Mouse (Mus musculus) intestine, postnatal 0 days (tissue): ENCODE measurements around the gene Abhd17c. TPM values are rescaled to one million over a fixed set of nuclear protein-coding genes. Genes with fewer than 3 reads are reported as not detected.

ENCODE experiments used
- ATAC-seq: fragments of 200-750 bp; cut with Nextera tagmentation; 2 replicates; pipeline ENCODE4 v1.8.0; 2017; ENCODE audit warnings: mild to moderate bottlenecking, moderate TSS enrichment, moderate library complexity
- H3K27ac ChIP-seq: fragments of 300-500 bp; sonication (generic); 2 replicates; pipeline ENCODE4 v1.5.1; 2014; ENCODE audit warnings: mild to moderate bottlenecking, low read depth, low read length, moderate library complexity
- H3K27me3 ChIP-seq: fragments of 300-500 bp; sonication (generic); replicated peaks from 2 replicates; pipeline ENCODE4 v1.6.1; 2014; ENCODE audit warnings: low read length, mixed read lengths; ENCODE audit not compliant: control insufficient read depth, insufficient read depth
- H3K36me3 ChIP-seq: fragments of 300-500 bp; sonication (generic); 2 replicates; pipeline ENCODE4 v1.6.1; 2014; ENCODE audit warnings: mild to moderate bottlenecking, moderate library complexity; ENCODE audit not compliant: control insufficient read depth, insufficient read depth
- H3K4me1 ChIP-seq: fragments of 300-500 bp; sonication (generic); replicated peaks from 2 replicates; pipeline ENCODE4 v1.6.1; 2014; ENCODE audit warnings: antibody characterized with exemption, low read length, mixed read lengths; ENCODE audit not compliant: control insufficient read depth, insufficient read depth
- H3K4me2 ChIP-seq: fragments of 300-500 bp; sonication (generic); replicated peaks from 2 replicates; pipeline ENCODE4 v1.6.1; 2014; ENCODE audit warnings: low read depth, mild to moderate bottlenecking, moderate library complexity
- H3K4me3 ChIP-seq: fragments of 300-500 bp; sonication (generic); 2 replicates; pipeline ENCODE4 v1.5.1; 2014; ENCODE audit warnings: low read depth, low read length
- H3K9ac ChIP-seq: fragments of 300-500 bp; sonication (generic); 2 replicates; pipeline ENCODE4 v1.6.1; 2014; ENCODE audit warnings: mild to moderate bottlenecking, low read depth, low read length
- H3K9me3 ChIP-seq: fragments of 300-500 bp; sonication (generic); 2 replicates; pipeline ENCODE4 v1.6.1; 2016; ENCODE audit warnings: mixed run types; ENCODE audit not compliant: control insufficient read depth
- CTCF ChIP-seq: sonication (generic); IDR thresholded peaks from 2 replicates; pipeline ENCODE4 v1.5.1; 2016; ENCODE audit warnings: low read depth, mild to moderate bottlenecking, control low read depth, antibody characterized with exemption, moderate library complexity
- WGBS: fragments of 180-500 bp; shearing (Covaris S2); extraction: QIAGEN DNeasy Blood & Tissue Kit; methylation state at CpG from one replicate; pipeline ENCODE4 v1.1.7; 2014; 5-methylcytosine and 5-hydroxymethylcytosine counted together
- polyA plus RNA-seq: library from polyadenylated mRNA; unstranded; fragments of >200 nt; fragmentation: Nextera tagmentation; extraction: Ambion mirVana; gene quantifications from 2 replicates; pipeline ENCODE4 v1.2.1, GENCODE M21; 2015

The Abhd17c gene
- polyA plus RNA-seq, 1 experiment from 2014 or later: 203 TPM

- Histone ChIP-seq H3K4me1 (peaks cover 26% of the 10 kb centered on the region), H3K27ac (peak overlapping the region; percentile 89), H3K27me3 (no peaks in the 10 kb centered on the region), H3K9ac (peak overlapping the region; percentile 23; the same call in 1 of the 2 replicates), H3K4me2 (no peak overlapping the region; the same call in 1 of the 2 replicates), H3K9me3 (no peaks in the 10 kb centered on the region), H3K4me3 (no peak overlapping the region), H3K36me3 (peaks cover 7% of the 10 kb centered on the region; the same call in 1 of the 2 replicates)
- TF ChIP-seq CTCF: no peak
- 55% methylated on average over 12 of the region's 12 CpGs for WGBS
- ATAC-seq: no peak
Observed at GRCm38 (mm10) chr7:84119216-84120105, 32.2 kb downstream of the Abhd17c start.

GRCm38 (mm10) chr7:84117543-84118122, 34.1 kb downstream of the Abhd17c start:
- no peak for TF ChIP-seq CTCF
- ATAC-seq: peak; percentile 91
- H3K4me1 ChIP-seq: peaks cover 22% of the 10 kb centered on the region

GRCm38 (mm10) chr7:84116621-84117542, 34.8 kb downstream of the Abhd17c start:
- 57% methylated on average over 7 of the region's 7 CpGs for WGBS
- no peak for ATAC-seq
- no peaks in the 10 kb centered on the region for H3K27me3 ChIP-seq
- peaks cover 25% of the 10 kb centered on the region for H3K4me1 ChIP-seq
- TF ChIP-seq CTCF: no peak
- no peaks in the 10 kb centered on the region for H3K9me3 ChIP-seq
- H3K4me2 ChIP-seq: no peak overlapping the region; the same call in 1 of the 2 replicates
- H3K4me3 ChIP-seq: no peak overlapping the region
- peak overlapping the region; percentile 84 for H3K27ac ChIP-seq
- peaks cover 28% of the 10 kb centered on the region for H3K36me3 ChIP-seq
- H3K9ac ChIP-seq: no peak overlapping the region

More at GRCm38 (mm10) chr7:84117543-84118122, 34.1 kb downstream of the Abhd17c start:
- Histone ChIP-seq H3K27ac (peak overlapping the region; percentile 89), H3K9ac (no peak overlapping the region), H3K27me3 (no peaks in the 10 kb centered on the region), H3K4me2 (no peak overlapping the region; the same call in 1 of the 2 replicates), H3K4me3 (no peak overlapping the region), H3K9me3 (no peaks in the 10 kb centered on the region), H3K36me3 (peaks cover 24% of the 10 kb centered on the region)
- 49% methylated on average over 6 of the region's 6 CpGs for WGBS

GRCm38 (mm10) chr7:84115385-84115784, 36.3 kb downstream of the Abhd17c start:
- Histone ChIP-seq H3K4me2 (no peak overlapping the region), H3K27me3 (no peaks in the 10 kb centered on the region), H3K9ac (no peak overlapping the region), H3K4me3 (no peak overlapping the region), H3K36me3 (peaks cover 34% of the 10 kb centered on the region), H3K4me1 (peaks cover 18% of the 10 kb centered on the region), H3K9me3 (no peaks in the 10 kb centered on the region), H3K27ac (no peak overlapping the region)
- 55% methylated on average over 2 of the region's 2 CpGs for WGBS
- peak; percentile 57 for TF ChIP-seq CTCF
- ATAC-seq: no peak

GRCm38 (mm10) chr7:84114775-84115174, 36.9 kb downstream of the Abhd17c start:
- Histone ChIP-seq H3K4me3 (no peak overlapping the region), H3K36me3 (peaks cover 38% of the 10 kb centered on the region), H3K4me1 (peaks cover 12% of the 10 kb centered on the region; the same call in 1 of the 2 replicates), H3K27me3 (no peaks in the 10 kb centered on the region), H3K4me2 (no peak overlapping the region), H3K9ac (no peak overlapping the region), H3K27ac (no peak overlapping the region), H3K9me3 (no peaks in the 10 kb centered on the region)
- ATAC-seq: no peak
- TF ChIP-seq CTCF: no peak
- WGBS: 80% methylated on average over 3 of the region's 3 CpGs
